Mouse (Mus musculus) midbrain, postnatal 0 days (tissue): ENCODE data around the gene Nme6. TPM values are rescaled to one million over a fixed set of nuclear protein-coding genes. Genes with fewer than 3 reads are reported as not detected.
"Not testable (repeated sequence)": the region's sequence is repeated elsewhere in the genome, so short reads cannot be mapped to it uniquely, and the experiment has no call there.

Experiments used
- ATAC-seq: fragments of 200-750 bp; cut with Nextera tagmentation; 2 replicates; pipeline ENCODE4 v1.8.0; 2017; ENCODE audit warnings: moderate number of reproducible peaks, mild to moderate bottlenecking, moderate TSS enrichment, moderate library complexity; ENCODE audit not compliant: low FRiP score
- DNase-seq: peaks from one replicate; pipeline ENCODE4 v3.0.0-alpha.2; 2015; ENCODE audit warnings: low spot score
- H3K27ac ChIP-seq: fragments of 300-500 bp; sonication (generic); 2 replicates; pipeline ENCODE4 v1.5.1; 2014; ENCODE audit warnings: low read depth, mild to moderate bottlenecking, low read length, mixed read lengths
- H3K27me3 ChIP-seq: fragments of 300-500 bp; sonication (generic); 2 replicates; pipeline ENCODE4 v1.6.1; 2014; ENCODE audit warnings: low read length, control low read depth, mixed read lengths; ENCODE audit not compliant: insufficient read depth
- H3K36me3 ChIP-seq: fragments of 300-500 bp; sonication (generic); 2 replicates; pipeline ENCODE4 v1.6.1; 2014; ENCODE audit warnings: low read length, control low read depth, mixed read lengths; ENCODE audit not compliant: insufficient read depth
- H3K4me1 ChIP-seq: fragments of 300-500 bp; sonication (generic); 2 replicates; pipeline ENCODE4 v1.6.1; 2014; ENCODE audit warnings: mild to moderate bottlenecking, control low read depth, antibody characterized with exemption, low read length, mixed read lengths; ENCODE audit not compliant: insufficient read depth
- H3K4me2 ChIP-seq: fragments of 300-500 bp; sonication (generic); 2 replicates; pipeline ENCODE4 v1.6.1; 2014; ENCODE audit warnings: low read depth, mild to moderate bottlenecking, low read length, mixed read lengths; ENCODE audit not compliant: poor library complexity, severe bottlenecking
- H3K4me3 ChIP-seq: fragments of 300-500 bp; sonication (generic); 2 replicates; pipeline ENCODE4 v1.5.1; 2014; ENCODE audit warnings: low read depth, mild to moderate bottlenecking, low read length, moderate library complexity
- H3K9ac ChIP-seq: fragments of 300-500 bp; sonication (generic); replicated peaks from 2 replicates; pipeline ENCODE4 v1.6.1; 2014; ENCODE audit warnings: mild to moderate bottlenecking, low read length, moderate library complexity, mixed read lengths; ENCODE audit not compliant: poor library complexity, severe bottlenecking
- H3K9me3 ChIP-seq: fragments of 300-500 bp; sonication (generic); 2 replicates; pipeline ENCODE4 v1.6.1; 2016; ENCODE audit warnings: low read length, control low read depth
- CTCF ChIP-seq: IDR thresholded peaks from 2 replicates; pipeline ENCODE4 v1.5.1; 2016; ENCODE audit warnings: antibody characterized with exemption, mild to moderate bottlenecking
- WGBS: fragments of 180-500 bp; shearing (Covaris S2); extraction: QIAGEN DNeasy Blood & Tissue Kit; methylation state at CpG from one replicate; pipeline ENCODE4 v1.1.7; 2014; 5-methylcytosine and 5-hydroxymethylcytosine counted together
- polyA plus RNA-seq: library from polyadenylated mRNA; unstranded; fragments of >200 nt; fragmentation: Nextera tagmentation; extraction: Ambion mirVana; gene quantifications from 2 replicates; pipeline ENCODE4 v1.2.1, GENCODE M21; 2015
- total RNA-seq: library from RNA; depleted of rRNA; stranded (reverse); fragments of >200 nt; gene quantifications from 2 replicates; pipeline ENCODE4 v1.2.3, GENCODE M21; 2014; rRNA removed

The Nme6 gene
- total RNA-seq (40.2 and 47.6 TPM in 2 replicates), polyA plus RNA-seq (50.6 and 53.7 TPM in 2 replicates)

DNA sequence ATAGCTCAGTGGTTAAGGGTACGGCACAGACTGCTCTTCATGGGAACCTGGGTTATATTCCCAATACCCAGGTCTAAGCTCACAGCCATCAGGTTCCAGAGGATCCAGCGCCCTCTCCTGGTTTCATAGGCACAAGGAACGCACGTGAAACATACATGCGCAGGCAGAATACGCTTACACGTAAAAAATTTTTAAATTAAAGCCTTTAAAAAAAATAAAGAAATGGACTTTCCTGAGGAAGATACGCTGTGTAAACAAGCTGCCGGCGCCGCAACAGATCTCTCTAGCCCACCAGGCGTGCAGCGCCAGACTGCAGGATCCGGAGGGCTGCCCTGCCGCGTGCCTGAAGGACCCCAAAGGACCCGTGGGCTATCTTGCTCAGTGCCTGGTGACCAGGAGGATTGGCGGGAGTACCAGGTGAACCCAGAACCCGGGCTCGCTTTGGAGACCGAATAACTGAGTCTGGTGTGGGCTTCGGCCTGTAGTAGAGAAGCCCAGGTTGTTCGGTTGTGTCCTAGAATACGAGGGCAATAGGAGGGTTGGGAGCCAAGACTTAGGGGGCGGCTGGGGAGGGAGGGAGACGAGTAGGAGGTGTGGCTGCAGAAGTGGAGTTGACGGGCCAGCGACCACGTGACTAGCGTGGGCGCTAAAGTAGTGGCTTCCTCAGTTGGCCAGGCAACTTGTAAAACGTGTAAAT lies at the start of gene Nme6:
TSS of gene Nme6 (plus strand) at position 359 of the 697 bp plus-strand sequence.
- ATAC-seq (peak; percentile 96), DNase-seq (peak; percentile 90)
- H3K9me3 ChIP-seq = no peaks in the 10 kb centered on the region
- peak within 1 kb of the TSS; percentile 87 for H3K27ac ChIP-seq
- H3K4me3 ChIP-seq = peak within 1 kb of the TSS; percentile 61
- H3K36me3 ChIP-seq = 0 out of 2 replicates have a peak, but pooled peaks cover 7% of the 10 kb centered on the region
- no peaks in the 10 kb centered on the region for H3K27me3 ChIP-seq
- WGBS = under 1% methylated on average over 32 of the region's 32 CpGs
- H3K4me1 ChIP-seq = no peaks in the 10 kb centered on the region
- peak within 1 kb of the TSS; percentile 74 for H3K9ac ChIP-seq
- TF ChIP-seq CTCF = peak; percentile 90
- H3K4me2 ChIP-seq = peak within 1 kb of the TSS; percentile 85

DNA sequence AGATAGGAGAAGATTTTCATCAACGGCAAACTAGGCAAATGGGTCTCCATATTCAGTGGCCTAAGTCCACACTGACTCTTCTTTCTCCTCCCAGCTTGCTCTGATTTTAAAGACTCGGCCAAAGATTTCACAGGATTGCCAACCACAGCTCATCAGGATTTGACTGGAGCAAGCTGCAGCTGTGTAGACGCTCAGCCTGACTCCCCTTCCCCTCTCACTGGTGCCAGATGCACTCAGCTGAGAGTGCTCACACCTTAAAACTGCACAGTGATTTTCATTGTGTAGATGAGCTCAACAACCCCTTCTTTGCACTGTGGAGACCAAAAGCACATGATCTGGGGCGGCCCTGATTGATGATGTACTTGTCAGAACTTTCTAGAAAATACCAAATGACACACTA lies 42.0 kb upstream of the Nme6 start, which contains the start of gene Fbxw27:
TSS of gene Fbxw27 (minus strand) at position 101 of the 400 bp plus-strand sequence.
- not testable (repeated sequence) for H3K36me3 ChIP-seq, H3K9me3 ChIP-seq, ATAC-seq, DNase-seq, H3K4me2 ChIP-seq, H3K27me3 ChIP-seq, H3K9ac ChIP-seq, H3K4me3 ChIP-seq, H3K4me1 ChIP-seq, H3K27ac ChIP-seq
- WGBS = 84% methylated on average over 4 of the region's 4 CpGs

DNA sequence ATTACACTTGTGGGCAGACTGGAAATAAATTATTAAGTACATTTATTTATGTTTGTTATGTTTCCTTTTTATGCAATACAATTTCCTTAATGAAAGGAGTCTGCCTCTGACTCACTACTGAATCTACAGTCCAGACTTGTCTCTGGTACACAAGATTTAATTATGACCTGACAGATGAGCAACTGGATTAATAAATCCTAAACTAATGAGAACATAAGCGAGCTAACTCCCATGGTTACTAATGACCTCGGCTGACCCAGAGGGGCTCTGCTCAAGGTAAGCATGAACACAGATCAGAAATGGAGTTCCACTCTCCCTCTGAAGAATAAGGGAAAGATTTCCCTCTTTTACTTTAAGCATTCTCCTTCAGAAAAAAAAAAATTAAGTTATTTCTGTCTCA lies 37.3 kb upstream of the Nme6 start:
- Histone ChIP-seq H3K4me1 (no peaks in the 10 kb centered on the region), H3K27me3 (no peaks in the 10 kb centered on the region), H3K4me3 (no peak overlapping the region), H3K36me3 (no peaks in the 10 kb centered on the region), H3K4me2 (no peak overlapping the region), H3K9me3 (no peaks in the 10 kb centered on the region), H3K27ac (no peak overlapping the region), H3K9ac (no peak overlapping the region)
- WGBS = 82% methylated on average over 2 of the region's 2 CpGs
- TF ChIP-seq CTCF = no peak
- ATAC-seq = no peak
- no peak for DNase-seq

DNA sequence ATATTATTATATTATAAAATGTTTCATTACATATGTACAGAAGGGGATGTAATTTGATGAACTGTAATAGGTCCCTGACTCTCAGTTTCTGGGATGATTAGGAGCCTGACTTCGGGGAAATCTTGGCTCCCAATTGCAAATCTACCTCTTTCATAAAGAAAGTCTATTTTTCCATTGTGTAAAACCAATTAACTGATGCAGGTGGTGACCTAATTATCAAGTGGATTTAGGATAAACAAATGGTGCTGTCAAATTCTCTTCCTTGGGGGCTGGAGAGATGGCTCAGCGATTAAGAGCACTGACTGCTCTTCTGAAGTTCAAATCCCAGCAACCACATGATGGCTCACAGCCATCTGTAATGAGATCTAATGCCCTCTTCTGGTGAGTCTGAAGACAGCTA lies 36.7 kb upstream of the Nme6 start:
- TF ChIP-seq CTCF = no peak; the same call in 1 of the 2 replicates
- Histone ChIP-seq H3K9ac (no peak overlapping the region), H3K27me3 (no peaks in the 10 kb centered on the region), H3K27ac (no peak overlapping the region), H3K4me1 (no peaks in the 10 kb centered on the region), H3K4me3 (no peak overlapping the region), H3K36me3 (no peaks in the 10 kb centered on the region), H3K4me2 (no peak overlapping the region), H3K9me3 (no peaks in the 10 kb centered on the region)
- no peak for ATAC-seq
- DNase-seq = no peak
- 66% methylated on average over 2 of the region's 2 CpGs for WGBS

DNA sequence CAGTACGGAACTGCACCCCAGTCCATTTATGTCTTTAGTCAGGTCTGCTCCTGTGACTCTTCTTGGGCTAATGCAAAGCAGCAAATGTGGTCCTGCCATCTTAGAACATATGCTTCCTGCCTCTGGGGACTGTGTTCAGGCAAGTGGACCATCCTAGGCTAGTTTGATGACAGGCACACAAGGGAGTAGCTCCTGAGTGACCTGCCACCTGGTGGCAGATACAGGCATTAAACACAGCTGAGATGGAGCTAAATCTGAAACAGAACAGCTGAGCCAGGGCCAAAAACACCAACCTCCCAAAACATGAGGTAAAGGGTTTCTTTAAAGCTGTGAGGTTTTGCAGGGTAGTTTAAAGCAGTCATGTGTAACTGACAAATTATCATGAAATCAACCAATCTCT lies 34.5 kb upstream of the Nme6 start:
- WGBS = 100% methylated on average over 1 of the region's 1 CpGs

DNA sequence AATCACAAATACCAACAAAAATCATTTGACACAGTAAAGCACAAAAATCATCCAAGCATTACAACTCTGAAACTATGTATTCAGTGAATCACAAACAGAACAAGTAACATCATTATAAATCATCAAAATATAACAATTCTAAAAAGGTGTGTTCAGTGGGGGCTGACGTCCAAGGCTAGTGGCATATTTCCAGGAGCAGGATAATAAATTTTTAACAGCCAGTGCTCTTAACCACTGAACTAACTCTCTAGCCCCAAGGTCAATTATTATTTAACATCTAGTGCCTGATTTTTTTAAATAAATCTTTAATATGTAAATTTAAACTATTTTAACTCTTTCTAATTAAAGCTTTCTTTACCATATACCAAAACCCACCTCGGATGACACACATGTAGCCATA lies 27.0 kb upstream of the Nme6 start:
- not testable (repeated sequence) for H3K4me3 ChIP-seq, H3K9ac ChIP-seq, H3K4me1 ChIP-seq, H3K27me3 ChIP-seq, H3K36me3 ChIP-seq, H3K4me2 ChIP-seq, ATAC-seq, DNase-seq, H3K27ac ChIP-seq, H3K9me3 ChIP-seq
- 82% methylated on average over 2 of the region's 2 CpGs for WGBS

More for the DNA sequence above, 34.5 kb upstream of the Nme6 start:
- no peaks in the 10 kb centered on the region for H3K4me1 ChIP-seq
- H3K9ac ChIP-seq = no peak overlapping the region
- TF ChIP-seq CTCF = peak; percentile 63
- ATAC-seq (no peak), DNase-seq (peak; percentile 4)
- no peak overlapping the region for H3K4me3 ChIP-seq
- no peaks in the 10 kb centered on the region for H3K27me3 ChIP-seq
- no peak overlapping the region for H3K4me2 ChIP-seq
- no peaks in the 10 kb centered on the region for H3K36me3 ChIP-seq
- no peaks in the 10 kb centered on the region for H3K9me3 ChIP-seq
- no peak overlapping the region for H3K27ac ChIP-seq
